Mouse (Mus musculus) heart, embryonic 13.5 days (tissue): ENCODE results near the gene Mfsd6. TPM values are rescaled to one million over a fixed set of nuclear protein-coding genes. Genes with fewer than 3 reads are reported as not detected.
A peak's percentile ranks its signal among the peaks of the same experiment; 100 is the strongest.

Source experiments
- ATAC-seq: fragments of 200-750 bp; cut with Nextera tagmentation; 2 replicates; pipeline ENCODE4 v1.8.0; 2017; ENCODE audit warnings: moderate TSS enrichment; ENCODE audit not compliant: insufficient number of reproducible peaks, low FRiP score, low TSS enrichment; ENCODE audit errors: extremely low read depth
- H3K27ac ChIP-seq: fragments of 300-500 bp; sonication (generic); replicated peaks from 2 replicates; pipeline ENCODE4 v1.5.1; 2015; ENCODE audit warnings: moderate library complexity, mild to moderate bottlenecking, inconsistent platforms
- H3K27me3 ChIP-seq: fragments of 300-500 bp; sonication (generic); replicated peaks from 2 replicates; pipeline ENCODE4 v1.6.1; 2015; ENCODE audit warnings: mild to moderate bottlenecking, inconsistent platforms
- H3K36me3 ChIP-seq: fragments of 300-500 bp; sonication (generic); 2 replicates; pipeline ENCODE4 v1.6.1; 2015; ENCODE audit warnings: mild to moderate bottlenecking, inconsistent platforms
- H3K4me1 ChIP-seq: fragments of 300-500 bp; sonication (generic); 2 replicates; pipeline ENCODE4 v1.6.1; 2015; ENCODE audit warnings: inconsistent platforms
- H3K4me2 ChIP-seq: fragments of 300-500 bp; sonication (generic); 2 replicates; pipeline ENCODE4 v1.6.1; 2015; ENCODE audit warnings: inconsistent platforms, mild to moderate bottlenecking, moderate library complexity
- H3K4me3 ChIP-seq: fragments of 300-500 bp; sonication (generic); 2 replicates; pipeline ENCODE4 v1.5.1; 2015; ENCODE audit warnings: moderate library complexity, mild to moderate bottlenecking, inconsistent platforms
- H3K9ac ChIP-seq: fragments of 300-500 bp; sonication (generic); 2 replicates; pipeline ENCODE4 v1.6.1; 2015; ENCODE audit warnings: inconsistent platforms, mild to moderate bottlenecking, moderate library complexity
- H3K9me3 ChIP-seq: fragments of 300-500 bp; sonication (generic); 2 replicates; pipeline ENCODE4 v1.6.1; 2016; ENCODE audit warnings: inconsistent platforms
- WGBS: fragments of 180-500 bp; shearing (Covaris S2); methylation state at CpG from one replicate; pipeline ENCODE4 v1.1.7; 2015; ENCODE audit warnings: mixed read lengths; 5-methylcytosine and 5-hydroxymethylcytosine counted together
- polyA plus RNA-seq: library from polyadenylated mRNA; unstranded; fragments of >200 nt; fragmentation: Nextera tagmentation; extraction: Ambion mirVana; gene quantifications from 2 replicates; pipeline ENCODE4 v1.2.1, GENCODE M21; 2015

Gene Mfsd6
- polyA plus RNA-seq, 1 experiment from 2014 or later: 3.6 TPM

GRCm38 (mm10) chr1:52638101-52638500, 89.2 kb downstream of the Mfsd6 start:
- H3K4me3 ChIP-seq: no peak overlapping the region
- WGBS: 82% methylated on average over 2 of the region's 2 CpGs
- ATAC-seq: no peak
- no peak overlapping the region for H3K4me2 ChIP-seq
- H3K9me3 ChIP-seq: no peaks in the 10 kb centered on the region
- H3K27ac ChIP-seq: no peak overlapping the region
- H3K36me3 ChIP-seq: peaks cover 51% of the 10 kb centered on the region
- H3K9ac ChIP-seq: no peak overlapping the region
- H3K4me1 ChIP-seq: no peaks in the 10 kb centered on the region; the same call in none of the 2 replicates
- H3K27me3 ChIP-seq: no peaks in the 10 kb centered on the region

DNA sequence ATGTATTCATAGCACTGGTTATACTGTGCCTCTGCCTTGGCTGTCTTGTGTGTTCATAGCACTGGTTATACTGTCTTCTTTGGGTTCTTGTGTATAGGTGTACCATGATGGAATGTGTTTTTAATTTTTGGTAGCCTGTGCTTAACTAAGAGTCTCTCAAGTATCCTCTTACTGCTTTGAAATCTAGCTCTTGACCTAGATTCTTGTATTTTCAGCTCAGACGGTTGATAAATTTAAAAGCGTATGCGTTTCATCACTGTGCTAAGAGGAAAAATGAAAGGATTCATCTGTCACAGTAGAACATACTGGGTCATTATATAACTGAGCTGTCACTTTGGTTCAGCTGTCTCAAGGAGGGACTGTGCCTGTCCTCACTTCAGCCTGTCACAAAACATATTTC, 91.3 kb downstream of the Mfsd6 start:
- no peak overlapping the region for H3K4me3 ChIP-seq
- 89% methylated on average over 3 of the region's 3 CpGs for WGBS
- H3K36me3 ChIP-seq: peaks cover 38% of the 10 kb centered on the region
- no peaks in the 10 kb centered on the region for H3K27me3 ChIP-seq
- H3K27ac ChIP-seq: no peak overlapping the region
- no peak overlapping the region for H3K9ac ChIP-seq
- no peaks in the 10 kb centered on the region for H3K9me3 ChIP-seq
- ATAC-seq: no peak
- H3K4me1 ChIP-seq: peaks cover 17% of the 10 kb centered on the region
- H3K4me2 ChIP-seq: no peak overlapping the region

- Histone ChIP-seq H3K9me3 (no peaks in the 10 kb centered on the region), H3K27me3 (no peaks in the 10 kb centered on the region), H3K9ac (no peak overlapping the region), H3K36me3 (peaks cover 27% of the 10 kb centered on the region), H3K4me1 (peaks cover 17% of the 10 kb centered on the region), H3K27ac (no peak overlapping the region), H3K4me2 (no peak overlapping the region), H3K4me3 (no peak overlapping the region)
- WGBS: 86% methylated on average over 6 of the region's 6 CpGs
- no peak for ATAC-seq
Measured at GRCm38 (mm10) chr1:52634251-52634650, 93.0 kb downstream of the Mfsd6 start.

GRCm38 (mm10) chr1:52631570-52631969, 95.7 kb downstream of the Mfsd6 start:
- Histone ChIP-seq H3K4me2 (peak overlapping the region; percentile 76), H3K9ac (peak overlapping the region; percentile 91)

GRCm38 (mm10) chr1:52630937-52631299, 96.3 kb downstream of the Mfsd6 start:
- peak overlapping the region; percentile 91 for H3K9ac ChIP-seq
- peak overlapping the region; percentile 96 for H3K4me3 ChIP-seq
- H3K4me2 ChIP-seq: peak overlapping the region; percentile 76
- H3K27ac ChIP-seq: peak overlapping the region; percentile 85
- H3K36me3 ChIP-seq: peaks cover 8% of the 10 kb centered on the region; the same call in 1 of the 2 replicates
- H3K9me3 ChIP-seq: no peaks in the 10 kb centered on the region
- ATAC-seq: peak; percentile 48; the same call in 1 of the 2 replicates
- no peaks in the 10 kb centered on the region for H3K27me3 ChIP-seq
- H3K4me1 ChIP-seq: peaks cover 17% of the 10 kb centered on the region
- WGBS: 2% methylated on average over 6 of the region's 6 CpGs

More at GRCm38 (mm10) chr1:52631570-52631969, 95.7 kb downstream of the Mfsd6 start:
- H3K36me3 ChIP-seq: peaks cover 8% of the 10 kb centered on the region; the same call in 1 of the 2 replicates
- no peak for ATAC-seq
- peaks cover 17% of the 10 kb centered on the region for H3K4me1 ChIP-seq
- H3K27me3 ChIP-seq: no peaks in the 10 kb centered on the region
- WGBS: 70% methylated on average over 2 of the region's 2 CpGs
- no peaks in the 10 kb centered on the region for H3K9me3 ChIP-seq
- H3K4me3 ChIP-seq: peak overlapping the region; percentile 96
- no peak overlapping the region for H3K27ac ChIP-seq

DNA sequence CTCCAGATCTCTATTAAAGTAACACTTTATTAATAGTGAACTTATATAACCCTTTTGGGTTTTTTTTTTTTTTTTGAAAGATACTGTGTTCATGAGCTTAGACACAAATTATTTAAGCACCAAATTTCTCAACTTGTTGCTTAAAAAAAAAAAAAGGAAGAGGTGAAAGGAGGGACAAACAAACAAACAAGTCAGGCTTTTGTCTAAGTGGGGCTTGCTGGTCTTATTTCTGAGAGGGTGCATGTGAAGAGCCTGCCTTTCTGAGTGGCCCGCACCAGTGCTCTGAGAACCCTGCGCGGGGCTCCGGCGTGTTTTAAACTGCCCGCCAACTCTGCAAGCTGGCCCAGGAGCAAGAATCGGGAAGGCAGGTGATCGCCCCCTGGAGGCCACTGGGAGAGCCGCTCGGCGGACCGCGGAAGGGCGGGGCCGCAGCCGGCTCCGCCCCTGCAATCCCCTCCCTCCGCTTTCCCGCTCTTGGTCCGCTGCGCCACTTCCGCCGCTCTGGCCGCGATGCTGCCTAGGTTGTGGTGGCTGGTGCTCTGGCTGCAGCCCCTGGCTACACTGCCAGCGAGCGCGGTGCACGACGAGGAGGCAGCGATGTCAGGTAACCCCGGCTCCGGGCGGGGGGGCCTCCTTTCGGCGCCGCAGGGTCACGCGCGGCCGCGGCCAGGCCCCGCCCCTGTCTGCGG, 96.9 kb downstream of the Mfsd6 start, which contains the start of gene Nemp2:
Gene Nemp2 (plus strand): TSS at position 456 of the 689 bp plus-strand sequence.
- H3K36me3 ChIP-seq: peaks cover 4% of the 10 kb centered on the region; the same call in 1 of the 2 replicates
- H3K4me3 ChIP-seq: peak within 1 kb of the TSS; percentile 96
- H3K4me2 ChIP-seq: peak within 1 kb of the TSS; percentile 76
- H3K27ac ChIP-seq: peak within 1 kb of the TSS; percentile 85
- H3K9me3 ChIP-seq: no peaks in the 10 kb centered on the region
- H3K9ac ChIP-seq: peak within 1 kb of the TSS; percentile 91
- peak; percentile 81 for ATAC-seq
- under 1% methylated on average over 44 of the region's 44 CpGs for WGBS
- H3K27me3 ChIP-seq: no peaks in the 10 kb centered on the region
- peaks cover 17% of the 10 kb centered on the region for H3K4me1 ChIP-seq

DNA sequence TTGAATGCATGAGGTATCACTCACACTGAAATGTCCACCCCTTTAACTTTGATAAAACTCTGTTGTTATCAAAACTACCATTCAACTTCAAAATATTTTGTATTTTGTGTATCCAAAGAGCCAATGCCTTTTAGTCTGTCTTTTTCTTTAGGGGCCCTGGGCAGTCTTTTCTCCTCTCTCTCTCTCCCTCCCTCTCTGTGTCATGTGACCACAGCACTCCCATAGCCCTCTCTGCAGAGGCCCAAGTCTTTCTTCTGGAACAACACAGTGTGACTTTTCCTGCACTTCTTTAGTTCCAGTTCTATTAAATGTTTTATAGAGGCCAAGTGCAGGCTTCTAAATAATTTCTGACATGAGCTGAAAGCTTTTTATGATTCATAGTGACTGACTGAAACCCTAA, 106.8 kb downstream of the Mfsd6 start:
- no peaks in the 10 kb centered on the region for H3K27me3 ChIP-seq
- no peak overlapping the region for H3K27ac ChIP-seq
- no peaks in the 10 kb centered on the region for H3K4me1 ChIP-seq
- H3K9ac ChIP-seq: no peak overlapping the region
- H3K36me3 ChIP-seq: no peaks in the 10 kb centered on the region
- no peak overlapping the region for H3K4me3 ChIP-seq
- ATAC-seq: no peak
- H3K9me3 ChIP-seq: no peaks in the 10 kb centered on the region
- H3K4me2 ChIP-seq: no peak overlapping the region

GRCm38 (mm10) chr1:52618217-52618616, 109.0 kb downstream of the Mfsd6 start:
- 27% methylated on average over 1 of the region's 1 CpGs for WGBS
- H3K36me3 ChIP-seq: no peaks in the 10 kb centered on the region
- no peak overlapping the region for H3K4me3 ChIP-seq
- no peak overlapping the region for H3K4me2 ChIP-seq
- H3K9ac ChIP-seq: no peak overlapping the region
- no peaks in the 10 kb centered on the region for H3K4me1 ChIP-seq
- H3K9me3 ChIP-seq: no peaks in the 10 kb centered on the region
- no peaks in the 10 kb centered on the region for H3K27me3 ChIP-seq
- ATAC-seq: no peak
- no peak overlapping the region for H3K27ac ChIP-seq

GRCm38 (mm10) chr1:52608486-52608885, 118.8 kb downstream of the Mfsd6 start:
- H3K4me2 ChIP-seq: no peak overlapping the region
- H3K27ac ChIP-seq: no peak overlapping the region
- H3K4me3 ChIP-seq: no peak overlapping the region
- WGBS: 83% methylated on average over 4 of the region's 4 CpGs
- no peak overlapping the region for H3K9ac ChIP-seq
- no peaks in the 10 kb centered on the region for H3K27me3 ChIP-seq
- ATAC-seq: no peak
- no peaks in the 10 kb centered on the region for H3K36me3 ChIP-seq
- H3K4me1 ChIP-seq: no peaks in the 10 kb centered on the region
- peaks cover 12% of the 10 kb centered on the region; the same call in 1 of the 2 replicates for H3K9me3 ChIP-seq

DNA sequence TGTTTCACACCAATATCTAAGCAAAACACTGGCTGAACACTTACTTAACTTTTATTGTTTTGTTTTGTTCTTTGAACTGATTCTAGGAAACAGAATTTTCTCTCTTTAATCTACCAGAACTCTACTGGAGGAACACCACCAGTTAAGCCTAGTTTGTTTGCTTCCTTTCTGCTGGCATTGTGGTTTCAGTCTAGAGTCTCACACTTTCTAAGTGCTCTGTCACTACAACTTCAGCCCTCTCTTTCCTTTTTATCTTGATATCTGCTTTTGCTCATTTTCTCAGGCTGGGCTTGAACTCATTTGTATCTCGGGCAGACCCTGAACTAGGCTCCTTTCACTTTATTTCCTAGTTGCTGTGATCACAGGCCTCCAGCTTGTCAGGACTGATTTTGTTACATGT, 119.6 kb downstream of the Mfsd6 start:
- Histone ChIP-seq H3K4me3 (no peak overlapping the region), H3K4me2 (no peak overlapping the region), H3K9me3 (peaks cover 12% of the 10 kb centered on the region; the same call in 1 of the 2 replicates), H3K36me3 (no peaks in the 10 kb centered on the region), H3K9ac (no peak overlapping the region), H3K27me3 (no peaks in the 10 kb centered on the region), H3K4me1 (no peaks in the 10 kb centered on the region), H3K27ac (no peak overlapping the region)
- 55% methylated on average over 1 of the region's 1 CpGs for WGBS
- no peak for ATAC-seq
